Mouse (Mus musculus): ENCODE measurements at regions not wholly inside any gene's neighbourhood (a gene's known extent, or its start where the extent isn't known, plus 50 kb on each side); places are given as distances from the start of the nearest gene placed in this dataset.

DNA sequence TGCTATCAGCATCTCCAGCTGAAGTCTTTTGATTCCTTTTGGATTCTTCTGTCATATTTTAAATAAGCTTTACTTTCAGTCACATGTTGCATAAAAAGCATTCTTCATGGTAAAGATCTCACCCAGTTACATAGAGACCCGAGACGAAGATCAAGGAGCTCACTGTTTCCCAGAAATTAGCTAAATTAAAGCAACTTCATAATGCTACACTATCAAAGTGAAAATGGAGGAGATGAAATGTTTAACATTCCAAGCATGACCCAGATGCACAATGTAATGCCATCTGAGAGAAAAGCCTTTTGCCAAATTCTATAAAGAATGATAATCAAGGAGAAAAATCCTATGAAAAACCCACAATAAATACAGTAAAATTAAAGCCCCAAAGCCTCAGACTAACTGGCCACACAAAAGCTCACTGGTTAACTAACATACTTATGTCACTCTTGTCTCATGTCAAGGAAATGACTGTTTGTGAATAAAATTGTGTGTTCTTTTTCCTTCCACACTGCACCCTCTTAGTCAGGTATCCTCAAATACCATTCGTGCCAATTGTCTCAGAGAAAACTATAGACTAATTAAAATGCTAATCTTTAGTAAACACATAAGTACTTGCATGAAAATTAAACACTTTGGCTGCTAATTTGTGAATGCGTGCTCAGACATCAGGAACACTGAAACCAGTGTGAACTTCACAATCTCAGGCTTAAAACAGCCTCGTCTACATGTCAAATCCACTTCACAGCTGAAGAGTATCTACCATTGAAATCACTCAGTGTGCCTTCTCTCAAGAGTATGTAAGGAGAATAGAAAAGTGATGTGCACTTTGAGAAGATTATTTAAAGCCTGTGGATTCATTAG, 215.7 kb downstream of the Tmem161b start:
- no peak for TF ChIP-seq USF1 (IDR thresholded peaks at IDR 0.05; ENCODE audit: low read depth)
- TF ChIP-seq POLR2A (IDR thresholded peaks at IDR 0.05; ENCODE audit: insufficient read length, low read depth): no peak
- no peak for TF ChIP-seq SRF (IDR thresholded peaks at IDR 0.05; ENCODE audit: control insufficient read depth, insufficient read length, low read depth)
- TF ChIP-seq MAX (IDR thresholded peaks at IDR 0.05; ENCODE audit: low read depth): no peak
- no peak for TF ChIP-seq CEBPB (IDR thresholded peaks at IDR 0.05; ENCODE audit: insufficient read depth, poor library complexity, severe bottlenecking)
